In the genomic region with DNA sequence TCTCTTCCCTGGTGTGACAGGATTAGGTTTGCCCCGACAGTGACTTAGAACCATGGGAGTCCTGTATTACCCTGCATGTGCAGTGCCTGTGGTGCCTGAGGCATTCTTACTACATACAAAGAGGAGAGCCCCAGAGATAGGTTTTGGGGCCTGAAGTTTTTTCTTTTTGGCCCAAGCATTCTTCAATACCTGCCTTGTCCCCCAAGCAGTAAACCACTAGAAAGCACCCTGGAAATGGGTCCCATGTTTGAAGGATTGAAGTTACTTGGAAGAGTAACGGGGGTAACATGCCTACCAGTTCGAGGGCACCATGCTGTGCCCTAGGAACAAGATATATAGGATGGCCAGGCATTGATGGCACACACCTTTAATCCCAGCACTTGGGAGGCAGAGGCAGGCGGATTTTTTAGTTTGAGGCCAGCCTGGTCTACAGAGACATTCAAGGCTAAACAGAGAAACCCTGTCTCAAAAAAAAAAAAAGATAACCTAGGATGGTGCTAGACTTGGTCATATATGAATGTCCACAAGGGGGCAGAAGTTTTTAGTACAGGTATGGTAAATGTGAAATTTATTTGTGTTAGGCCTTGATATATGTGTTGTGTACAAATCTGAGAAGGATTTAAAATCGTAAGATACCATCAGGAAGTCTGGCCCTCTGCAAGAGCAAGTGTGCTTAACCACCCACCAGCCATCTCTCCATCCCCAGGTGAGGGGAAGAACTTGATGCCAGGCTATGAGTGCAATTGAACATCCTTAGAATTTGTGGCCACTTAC, we compare ENCODE assay signal across 7 mouse cellular contexts. TPM values are rescaled to one million over a fixed set of nuclear protein-coding genes. Genes with fewer than 3 reads are reported as not detected.
DNase-seq lines count a peak whose midpoint lies in the region; ATAC-seq and TF ChIP-seq lines count a peak whose summit lies in the region.

No protein-coding gene starts in this region.

- H3K9me3 ChIP-seq in kidney, postnatal 0 days (replicated peaks; ENCODE audit: low read length), result no peaks in the 10 kb centered on the region
- no peaks in the 10 kb centered on the region for H3K9me3 ChIP-seq in E14TG2a.4 (ENCODE audit: low read length)

- H3K9ac ChIP-seq in kidney, postnatal 0 days (ENCODE audit: low read depth, low read length), result no peak overlapping the region

- H3K4me2 ChIP-seq in kidney, postnatal 0 days (ENCODE audit: low read length), result no peak overlapping the region

- H3K27me3 ChIP-seq in kidney, postnatal 0 days (ENCODE audit: insufficient read depth, low read length), result no peaks in the 10 kb centered on the region
- H3K27me3 ChIP-seq in E14TG2a.4 (ENCODE audit: insufficient read depth, low read length), result no peaks in the 10 kb centered on the region

- no peak for ATAC-seq in kidney, postnatal 0 days (replicated peaks; ENCODE audit: low FRiP score, low read depth)

- peak; percentile 82 for DNase-seq in kidney, postnatal 0 days (ENCODE audit: low spot score)
- DNase-seq in kidney, postnatal 10 days, result no peak
- DNase-seq in brain, adult 2 months (ENCODE audit: low read depth, low spot score), result peak; percentile 60
- peak; percentile 71 for DNase-seq in lung, postnatal 36 days
- no peak for DNase-seq in layer of hippocampus, adult 18-20 months (ENCODE audit: low spot score in 2 of 2)
- DNase-seq in urinary bladder, postnatal 36 days (ENCODE audit: low spot score in 2 of 2), result no peak

- no peak overlapping the region for H3K27ac ChIP-seq in kidney, postnatal 0 days

- peaks cover 17% of the 10 kb centered on the region for H3K36me3 ChIP-seq in kidney, postnatal 0 days (ENCODE audit: insufficient read depth, low read length)
- peaks cover 29% of the 10 kb centered on the region for H3K36me3 ChIP-seq in E14TG2a.4 (ENCODE audit: insufficient read depth, low read length)

- 67% methylated on average over 5 of the region's 5 CpGs for WGBS in kidney, postnatal 0 days

- H3K4me3 ChIP-seq in kidney, postnatal 0 days (replicated peaks; ENCODE audit: low read depth, low read length), result no peak overlapping the region
- no peak overlapping the region for H3K4me3 ChIP-seq in E14TG2a.4 (replicated peaks; ENCODE audit: low read length)

- TF ChIP-seq CTCF in kidney, postnatal 0 days (IDR thresholded peaks at IDR 0.05; ENCODE audit: low read depth), result peak; percentile 77
- peak; percentile 15; the same call in 1 of the 2 replicates for TF ChIP-seq CTCF in E14TG2a.4 (conservative IDR thresholded peaks at IDR 0.05; ENCODE audit: low read length)

- 0 out of 2 replicates have a peak, but pooled peaks cover 4% of the 10 kb centered on the region for H3K4me1 ChIP-seq in kidney, postnatal 0 days (replicated peaks; ENCODE audit: insufficient read depth, low read length)
- H3K4me1 ChIP-seq in E14TG2a.4 (replicated peaks; ENCODE audit: low read depth, low read length), result peaks cover 21% of the 10 kb centered on the region

RNA-seq across cellular contexts. Expression of a gene that starts 3.6 kb away (rescaled TPM):
- polyA plus RNA-seq in kidney, postnatal 0 days (2015; fragmentation: Nextera tagmentation; extraction: Ambion mirVana), result 1,763 and 1,932 TPM in 2 replicates
- 100 to 1,000 TPM; 467 to 496 TPM for total RNA-seq in layer of hippocampus, adult 18-20 months (2021)

RNA-seq across cellular contexts. Expression of a gene that starts 11.4 kb away (rescaled TPM):
- 2.3 and 3.3 TPM in 2 replicates for polyA plus RNA-seq in kidney, postnatal 0 days (2015; fragmentation: Nextera tagmentation; extraction: Ambion mirVana)
- 100 to 1,000 TPM; 273 to 284 TPM for total RNA-seq in layer of hippocampus, adult 18-20 months (2021)

RNA-seq across cellular contexts. Expression of a gene that starts 43.0 kb away (rescaled TPM):
- polyA plus RNA-seq in kidney, postnatal 0 days (2015; fragmentation: Nextera tagmentation; extraction: Ambion mirVana), result 49.6 and 54.0 TPM in 2 replicates
- 10 to 100 TPM; 60.0 to 64.8 TPM for total RNA-seq in layer of hippocampus, adult 18-20 months (2021)

RNA-seq across cellular contexts. Expression of a gene that starts 52.4 kb away (rescaled TPM):
- 12.0 and 13.9 TPM in 2 replicates for polyA plus RNA-seq in kidney, postnatal 0 days (2015; fragmentation: Nextera tagmentation; extraction: Ambion mirVana)
- 1 to 10 TPM; 2.2 to 3.2 TPM for total RNA-seq in layer of hippocampus, adult 18-20 months (2021)

Comparison
In these comparisons a context has a peak if more than half of its experiments do, and no peak if none do; other contexts are left out.
1. DNase-seq: peak in kidney, postnatal 0 days (single experiment), brain, adult 2 months (single experiment) and lung, postnatal 36 days (single experiment); none in kidney, postnatal 10 days (single experiment), layer of hippocampus, adult 18-20 months (0 of 2) and urinary bladder, postnatal 36 days (0 of 2).